Mouse (Mus musculus) liver, adult 2 months (tissue): ENCODE results near the gene Hcfc2. TPM values are rescaled to one million over a fixed set of nuclear protein-coding genes. Genes with fewer than 3 reads are reported as not detected.
A peak's percentile ranks its signal among the peaks of the same experiment; 100 is the strongest.

Experiments used
- DNase-seq: peaks from one replicate; pipeline ENCODE4 v3.0.0-alpha.2; 2011; ENCODE audit warnings: low read depth, low spot score; ENCODE audit errors: extremely low read depth
- H3K27ac ChIP-seq: fragments of 200-500 bp; replicated peaks from 2 replicates; pipeline ENCODE4 v1.5.1; 2012; ENCODE audit warnings: low read depth, mild to moderate bottlenecking, control low read depth, inconsistent platforms, low read length; ENCODE audit not compliant: insufficient read depth
- H3K27me3 ChIP-seq: fragments of 200-500 bp; 2 replicates; pipeline ENCODE4 v1.6.1; 2012; ENCODE audit warnings: mild to moderate bottlenecking, moderate library complexity, low read length, inconsistent platforms; ENCODE audit not compliant: control insufficient read depth, insufficient read depth
- H3K36me3 ChIP-seq: fragments of 200-500 bp; 2 replicates; pipeline ENCODE4 v1.6.1; 2012; ENCODE audit warnings: low read length, inconsistent platforms; ENCODE audit not compliant: control insufficient read depth, insufficient read depth
- H3K4me1 ChIP-seq: fragments of 200-500 bp; 2 replicates; pipeline ENCODE4 v1.6.1; 2011; ENCODE audit warnings: low read length; ENCODE audit not compliant: control insufficient read depth, insufficient read depth
- H3K4me3 ChIP-seq: fragments of 200-500 bp; 2 replicates; pipeline ENCODE4 v1.5.1; 2011; ENCODE audit warnings: low read depth, mild to moderate bottlenecking, control low read depth, low read length, moderate library complexity; ENCODE audit not compliant: insufficient read depth
- H3K79me2 ChIP-seq: fragments of 200-500 bp; 2 replicates; pipeline ENCODE4 v1.6.1; 2012; ENCODE audit warnings: inconsistent platforms, mild to moderate bottlenecking, low read length, moderate library complexity; ENCODE audit not compliant: control insufficient read depth, insufficient read depth
- H3K9ac ChIP-seq: fragments of 200-500 bp; 2 replicates; pipeline ENCODE4 v1.6.1; 2012; ENCODE audit warnings: low read depth, mild to moderate bottlenecking, control low read depth, inconsistent platforms, low read length
- CTCF ChIP-seq: fragments of 200-500 bp; IDR thresholded peaks from 2 replicates; pipeline ENCODE4 v1.5.1; 2011; ENCODE audit warnings: low read depth, low read length, control low read depth
- POLR2A ChIP-seq: fragments of 200-500 bp; IDR thresholded peaks from 2 replicates; pipeline ENCODE4 v1.6.1; 2011; ENCODE audit warnings: low read length, control low read depth; ENCODE audit not compliant: insufficient read depth; ENCODE audit errors: extremely low read depth
- WGBS: fragments of 180-500 bp; shearing (Covaris S2); methylation state at CpG from one replicate; pipeline ENCODE4 v1.1.7; 2018; 5-methylcytosine and 5-hydroxymethylcytosine counted together
- polyA plus RNA-seq: library from polyadenylated mRNA; depleted of rRNA; stranded (reverse); fragments of >200 nt; gene quantifications from 2 replicates; pipeline ENCODE4 v1.2.3, GENCODE M21; 2012
- total RNA-seq: library from RNA; depleted of rRNA; stranded (reverse); fragments of >200 nt; gene quantifications from 2 replicates; pipeline ENCODE4 v1.2.3, GENCODE M21; 2014

Gene Hcfc2
- total and polyA plus RNA-seq, 2 experiments, result 5.6 to 10.0 TPM

DNA sequence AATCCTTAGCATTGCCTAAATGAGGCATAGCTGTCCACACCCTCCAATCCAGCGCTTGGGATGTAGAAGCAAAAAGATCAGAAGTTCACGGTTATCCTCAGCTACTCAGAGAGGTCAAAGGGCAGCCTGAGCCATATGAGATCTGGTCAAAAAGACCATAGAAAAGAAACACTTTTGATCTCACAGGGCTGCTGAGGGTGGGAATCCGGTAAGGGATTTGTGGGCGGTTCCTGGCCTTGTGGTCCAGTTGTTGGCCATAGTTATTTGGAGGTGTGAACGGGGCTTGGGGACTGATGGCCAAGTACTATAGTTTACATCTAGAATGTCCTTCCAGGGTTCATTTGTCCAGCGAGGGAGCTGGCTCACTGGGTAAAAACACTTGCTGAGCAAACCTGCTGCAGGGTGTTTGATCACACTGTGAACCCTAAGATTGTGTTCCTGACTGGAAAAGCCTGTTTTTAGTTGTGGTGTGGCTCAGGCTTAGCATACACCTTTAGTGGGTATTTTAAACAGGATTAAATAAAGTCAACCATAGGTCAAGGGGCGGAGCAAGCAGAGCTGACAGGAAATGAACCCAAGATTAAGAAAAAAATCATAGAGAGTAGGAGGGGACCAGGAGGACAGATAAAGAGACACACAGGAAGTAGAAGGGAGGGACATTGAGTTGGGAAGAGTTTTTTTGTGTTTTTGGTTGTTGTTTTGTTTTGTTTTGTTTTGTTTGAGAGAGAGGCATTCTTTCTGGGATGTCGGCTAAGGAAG lies 83.0 kb downstream of the Hcfc2 start:
- Histone ChIP-seq H3K9ac (no peak overlapping the region), H3K36me3 (no peaks in the 10 kb centered on the region), H3K27me3 (no peaks in the 10 kb centered on the region), H3K79me2 (no peaks in the 10 kb centered on the region), H3K4me1 (peaks cover 14% of the 10 kb centered on the region), H3K27ac (peak overlapping the region; percentile 60), H3K4me3 (no peak overlapping the region)
- no peak for TF ChIP-seq CTCF
- TF ChIP-seq POLR2A, result no peak
- 54% methylated on average over 8 of the region's 8 CpGs for WGBS
- DNase-seq, result no peak

GRCm38 (mm10) chr10:82779831-82780230 lies 83.9 kb downstream of the Hcfc2 start:
- no peak for TF ChIP-seq CTCF
- H3K27ac ChIP-seq, result no peak overlapping the region
- H3K36me3 ChIP-seq, result no peaks in the 10 kb centered on the region
- H3K9ac ChIP-seq, result no peak overlapping the region
- WGBS, result 96% methylated on average over 14 of the region's 14 CpGs
- no peak overlapping the region for H3K4me3 ChIP-seq
- H3K4me1 ChIP-seq, result peaks cover 14% of the 10 kb centered on the region
- H3K27me3 ChIP-seq, result no peaks in the 10 kb centered on the region
- no peaks in the 10 kb centered on the region for H3K79me2 ChIP-seq
- no peak for DNase-seq

- H3K4me3 ChIP-seq, result no peak overlapping the region
- 95% methylated on average over 3 of the region's 3 CpGs for WGBS
- no peak overlapping the region for H3K9ac ChIP-seq
- no peaks in the 10 kb centered on the region for H3K27me3 ChIP-seq
- TF ChIP-seq POLR2A (no peak), CTCF (no peak)
- peaks cover 16% of the 10 kb centered on the region for H3K4me1 ChIP-seq
- no peak for DNase-seq
- no peak overlapping the region for H3K27ac ChIP-seq
- H3K79me2 ChIP-seq, result no peaks in the 10 kb centered on the region
- no peaks in the 10 kb centered on the region for H3K36me3 ChIP-seq
These were observed 84.4 kb downstream of the Hcfc2 start for GRCm38 (mm10) chr10:82780322-82780721.

DNA sequence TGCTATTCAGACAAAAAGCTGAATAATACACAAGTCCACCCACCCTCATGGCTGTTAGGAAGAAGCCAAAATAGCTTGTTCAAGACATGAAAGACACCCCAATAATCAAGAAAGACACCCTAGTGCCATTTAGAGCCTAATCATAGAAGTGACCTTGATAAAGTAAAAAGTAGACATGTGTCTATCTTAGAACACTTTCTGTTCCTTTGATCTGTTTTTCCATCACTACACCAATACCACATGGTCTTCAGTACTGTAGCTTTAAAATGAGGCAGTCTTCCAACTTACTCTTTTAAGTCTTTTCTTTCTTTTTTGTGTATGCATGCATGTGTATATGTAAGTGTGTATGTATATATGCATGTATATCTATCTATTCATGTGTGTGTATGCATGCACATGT lies 84.9 kb downstream of the Hcfc2 start:
- H3K9ac ChIP-seq, result no peak overlapping the region
- H3K27ac ChIP-seq, result no peak overlapping the region
- H3K27me3 ChIP-seq, result no peaks in the 10 kb centered on the region
- no peaks in the 10 kb centered on the region for H3K36me3 ChIP-seq
- DNase-seq, result no peak
- H3K79me2 ChIP-seq, result no peaks in the 10 kb centered on the region
- H3K4me1 ChIP-seq, result peaks cover 16% of the 10 kb centered on the region
- no peak overlapping the region for H3K4me3 ChIP-seq
- no peak for TF ChIP-seq POLR2A
- no peak for TF ChIP-seq CTCF

- Histone ChIP-seq H3K4me3 (no peak overlapping the region), H3K9ac (no peak overlapping the region), H3K4me1 (peaks cover 19% of the 10 kb centered on the region), H3K79me2 (no peaks in the 10 kb centered on the region), H3K27ac (no peak overlapping the region), H3K36me3 (no peaks in the 10 kb centered on the region), H3K27me3 (no peaks in the 10 kb centered on the region)
- DNase-seq, result peak; percentile 93
- TF ChIP-seq CTCF, result peak; percentile 74
- no peak for TF ChIP-seq POLR2A
- 27% methylated on average over 2 of the region's 2 CpGs for WGBS
These were observed 86.5 kb downstream of the Hcfc2 start for GRCm38 (mm10) chr10:82782472-82782871.

- Histone ChIP-seq H3K4me3 (no peak overlapping the region), H3K27ac (peak overlapping the region; percentile 73), H3K27me3 (no peaks in the 10 kb centered on the region), H3K4me1 (peaks cover 13% of the 10 kb centered on the region), H3K79me2 (no peaks in the 10 kb centered on the region), H3K9ac (no peak overlapping the region), H3K36me3 (no peaks in the 10 kb centered on the region)
- DNase-seq, result no peak
- no peak for TF ChIP-seq POLR2A
- TF ChIP-seq CTCF, result no peak
These were observed 93.2 kb downstream of the Hcfc2 start for GRCm38 (mm10) chr10:82789181-82789580.
